Mouse (Mus musculus) inflammation-experienced regulatory T-cells, adult 6 months (primary cell): ENCODE results near the gene 1600014C23Rik. TPM values are rescaled to one million over a fixed set of nuclear protein-coding genes. Genes with fewer than 3 reads are reported as not detected.

Experiments
- ATAC-seq: one replicate; pipeline ENCODE4 v1.8.0; 2017
- polyA plus RNA-seq, 3 experiments: library from polyadenylated mRNA; unstranded; fragments of 100-300 nt; shearing (Covaris generic); gene quantifications; one replicate each; pipeline ENCODE4 v1.2.1; 2017

The 1600014C23Rik gene
- polyA plus RNA-seq, 3 experiments from 2014 or later, result not detected

DNA sequence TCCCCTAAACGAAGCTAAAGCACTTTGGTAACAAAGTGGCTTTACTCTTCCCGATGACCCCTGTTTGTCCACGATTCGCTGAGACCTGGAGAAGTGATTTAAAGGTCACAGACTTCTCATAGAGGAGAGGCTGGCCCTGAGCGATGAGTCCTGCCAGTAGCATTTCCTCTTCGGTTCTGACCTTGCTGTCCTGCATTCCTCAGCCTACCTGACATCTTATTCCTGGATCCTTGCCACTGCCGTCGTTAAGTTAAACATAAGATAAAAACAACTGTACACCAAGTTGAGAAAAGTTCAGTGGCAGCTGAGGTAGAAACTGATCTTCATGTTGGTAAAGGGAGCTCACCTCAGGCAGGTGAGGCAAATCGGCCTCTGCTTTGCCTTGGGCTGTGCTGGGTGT is 44.5 kb downstream of the 1600014C23Rik start:
- ATAC-seq, result no peak

DNA sequence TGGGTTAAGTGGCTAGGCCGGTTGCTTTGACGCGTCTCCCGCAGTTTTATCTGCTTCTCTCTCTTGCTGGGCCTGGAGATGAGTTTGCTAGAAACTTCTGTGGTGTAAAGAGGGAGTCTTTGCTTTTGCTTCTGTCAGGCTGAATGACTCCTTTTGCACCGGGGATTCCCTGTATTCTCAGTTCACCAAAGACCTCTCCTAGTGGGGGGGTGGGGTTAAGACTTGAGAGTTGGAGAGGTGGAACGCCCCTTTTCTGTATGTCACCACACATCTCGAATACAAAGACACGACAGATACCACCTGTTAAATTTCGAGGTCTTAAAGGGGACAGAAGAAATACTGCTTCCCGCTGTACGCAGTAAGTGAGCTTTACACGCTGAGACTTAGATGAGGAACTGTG is 46.9 kb downstream of the 1600014C23Rik start, which contains the start of gene Tmem63b:
Gene Tmem63b, minus strand, starts transcription at position 190 of the 400 bp plus-strand sequence.
- ATAC-seq, result peak; percentile 44

DNA sequence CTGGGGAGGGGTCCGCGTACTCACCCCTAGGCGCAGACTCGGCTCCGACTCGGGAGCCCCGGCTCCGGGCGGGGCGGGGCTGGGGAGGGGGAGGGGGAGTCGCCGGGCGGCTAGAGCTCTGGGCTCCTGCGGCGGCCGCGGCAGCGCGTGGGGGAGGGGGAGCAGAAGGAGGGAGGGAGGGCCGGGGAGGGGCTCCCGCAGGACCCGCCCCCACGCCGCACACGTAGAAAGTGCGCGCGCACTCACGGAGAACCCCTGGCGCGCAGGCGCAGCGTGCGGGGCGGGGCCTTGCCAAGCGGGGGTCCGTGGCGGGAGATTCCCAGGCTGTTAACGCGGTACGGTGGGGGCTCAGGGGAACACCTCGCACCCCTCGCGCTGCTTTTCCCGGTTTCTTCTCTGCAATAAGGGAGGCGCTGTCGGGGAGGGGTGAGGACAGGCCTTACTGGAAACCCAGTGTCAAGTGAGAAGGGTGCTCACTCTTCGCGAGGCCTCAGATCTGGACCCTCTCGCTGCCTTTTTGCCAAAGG is 47.5 kb downstream of the 1600014C23Rik start, which contains the start of gene Mrpl14:
Gene Mrpl14, plus strand, starts transcription at position 230 of the 527 bp plus-strand sequence.
- ATAC-seq, result peak; percentile 72

DNA sequence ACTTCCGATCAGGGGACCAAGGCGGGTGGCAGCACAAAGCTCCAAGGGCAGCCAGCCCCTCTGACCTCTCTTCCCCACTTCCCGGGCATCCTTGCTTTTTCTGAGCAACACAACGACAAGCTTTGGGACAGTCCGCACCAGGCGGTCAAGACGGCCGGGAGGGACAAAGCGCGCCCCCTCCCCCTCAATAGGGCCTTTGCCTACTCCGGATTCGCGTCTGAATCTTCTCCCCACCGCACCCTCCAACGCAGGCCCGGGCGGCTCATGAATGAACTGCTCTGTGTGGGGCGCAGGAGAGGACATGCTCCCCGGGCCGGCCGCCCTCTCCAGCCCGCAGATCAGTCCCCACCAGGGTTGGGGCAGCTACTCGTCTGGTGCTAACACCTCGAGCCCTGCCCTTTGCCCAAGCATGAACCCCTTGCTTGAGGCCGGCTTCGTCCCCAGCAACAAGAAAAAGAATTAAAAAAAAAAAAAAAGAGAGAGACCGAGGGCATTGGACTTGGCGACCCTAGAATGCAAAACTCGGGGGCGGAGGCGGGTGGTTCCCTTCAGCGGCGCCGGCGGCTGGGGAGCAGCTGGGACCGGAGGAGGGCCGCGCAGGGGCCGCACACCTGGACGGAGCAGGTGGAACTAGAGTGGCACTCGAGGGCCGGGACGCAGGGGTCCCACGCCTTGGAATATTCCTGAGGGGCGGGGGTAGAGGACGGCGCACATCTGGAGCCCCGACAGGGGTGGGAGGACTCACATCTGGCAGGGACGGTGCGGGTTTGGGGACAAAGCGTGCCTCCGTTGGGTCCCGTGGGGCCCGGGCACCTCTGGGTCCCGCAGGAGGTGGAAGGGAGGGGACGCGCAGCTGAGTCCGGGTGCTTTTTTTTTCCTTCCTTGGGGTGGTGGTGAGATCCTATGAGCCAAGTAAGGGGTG is 48.2 kb downstream of the 1600014C23Rik start:
- ATAC-seq, result peak; percentile 42

DNA sequence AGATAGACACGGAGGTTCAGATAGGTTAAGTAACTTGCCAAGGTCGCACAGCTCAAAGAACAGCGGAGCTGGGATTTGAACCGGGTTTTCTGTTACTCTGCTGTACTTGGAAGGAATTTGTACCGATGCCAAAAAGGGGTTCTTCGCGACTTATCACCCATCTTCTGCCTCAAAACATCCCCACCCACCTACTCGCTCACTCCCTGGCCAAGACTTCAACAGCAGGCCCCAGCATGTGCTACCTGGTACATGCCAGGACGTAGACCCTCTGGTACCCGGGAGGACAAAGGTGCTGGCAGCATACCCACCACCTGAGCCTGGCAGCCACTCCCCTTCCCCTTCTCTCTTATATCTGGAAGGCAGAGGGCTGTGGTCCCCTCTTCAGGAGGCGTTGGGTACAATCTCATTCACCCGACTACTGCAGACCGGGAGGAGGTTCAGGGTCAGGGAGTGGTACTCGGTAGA is 48.9 kb downstream of the 1600014C23Rik start:
- ATAC-seq, result no peak

Other genes starting within 250 kb of the 1600014C23Rik start
- gene Aars2, start 227.0 kb downstream of the 1600014C23Rik start, polyA plus RNA-seq, result 1 to 10 TPM; 2.2 to 2.7 (median 2.3) TPM
- not detected for gene Tcte1, start 210.4 kb downstream of the 1600014C23Rik start, polyA plus RNA-seq
- gene Tmem151b, start 184.2 kb downstream of the 1600014C23Rik start, polyA plus RNA-seq, result under 1 TPM; 0.12 to 0.63 (median 0.14) TPM
- 10 to 100 TPM; 35.1 to 44.1 (median 43.1) TPM for gene Nfkbie, start 178.1 kb downstream of the 1600014C23Rik start, polyA plus RNA-seq
- 10 to 100 TPM; 30.2 to 38.1 (median 32.6) TPM for gene Slc35b2, start 170.0 kb downstream of the 1600014C23Rik start, polyA plus RNA-seq
- 1,000 to 10,000 TPM in 1 of 3 experiments, 100 to 1,000 TPM in 2; 939 to 1,028 (median 983) TPM for gene Hsp90ab1, start 160.6 kb downstream of the 1600014C23Rik start, polyA plus RNA-seq
- 100 to 1,000 TPM in 2 of 3 experiments, 10 to 100 TPM in 1; 72.2 to 131 (median 109) TPM for gene Slc29a1, start 134.2 kb downstream of the 1600014C23Rik start, polyA plus RNA-seq
- gene Mymx, start 131.7 kb downstream of the 1600014C23Rik start, polyA plus RNA-seq, result not detected
- gene Capn11, start 74.5 kb downstream of the 1600014C23Rik start, polyA plus RNA-seq, result not detected
- 10 to 100 TPM; 74.5 to 88.1 (median 87.7) TPM for gene Mrpl14, start 47.5 kb downstream of the 1600014C23Rik start, polyA plus RNA-seq
- gene Tmem63b, start 46.9 kb downstream of the 1600014C23Rik start, polyA plus RNA-seq, result 1 to 10 TPM; 2.0 to 2.7 (median 2.4) TPM